Mouse (Mus musculus): ENCODE measurements around the gene Jpt2. TPM values are rescaled to one million over a fixed set of nuclear protein-coding genes. Genes with fewer than 3 reads are reported as not detected.

Jpt2 gene
- polyA plus RNA-seq, 1 experiment from 2014 or later, result 125 TPM

Other genes starting within 250 kb of the Jpt2 start
- 0.15 TPM in 2 replicates for gene Rnf151, start 242.6 kb downstream of the Jpt2 start, polyA plus RNA-seq (2014; fragmentation: Nextera tagmentation; extraction: Ambion mirVana)
- 1,745 and 1,859 TPM in 2 replicates for gene Rps2, start 242.6 kb downstream of the Jpt2 start, polyA plus RNA-seq (2014; fragmentation: Nextera tagmentation; extraction: Ambion mirVana)
- gene Ndufb10, start 236.2 kb downstream of the Jpt2 start, polyA plus RNA-seq (2014; fragmentation: Nextera tagmentation; extraction: Ambion mirVana), result 258 and 296 TPM in 2 replicates
- not detected in 2 replicates for gene Rpl3l, start 232.9 kb downstream of the Jpt2 start, polyA plus RNA-seq (2014; fragmentation: Nextera tagmentation; extraction: Ambion mirVana)
- 32.3 and 33.9 TPM in 2 replicates for gene Msrb1, start 224.0 kb downstream of the Jpt2 start, polyA plus RNA-seq (2014; fragmentation: Nextera tagmentation; extraction: Ambion mirVana)
- gene Hs3st6, start 207.7 kb downstream of the Jpt2 start, polyA plus RNA-seq (2014; fragmentation: Nextera tagmentation; extraction: Ambion mirVana), result 0.24 and 1.1 TPM in 2 replicates
- not detected in 2 replicates for gene Meiob, start 156.4 kb downstream of the Jpt2 start, polyA plus RNA-seq (2014; fragmentation: Nextera tagmentation; extraction: Ambion mirVana)
- 35.5 and 39.1 TPM in 2 replicates for gene Hagh, start 120.5 kb downstream of the Jpt2 start, polyA plus RNA-seq (2014; fragmentation: Nextera tagmentation; extraction: Ambion mirVana)
- 30.4 and 33.9 TPM in 2 replicates for gene Fahd1, start 110.3 kb downstream of the Jpt2 start, polyA plus RNA-seq (2014; fragmentation: Nextera tagmentation; extraction: Ambion mirVana)
- gene Igfals, start 94.7 kb downstream of the Jpt2 start, polyA plus RNA-seq (2014; fragmentation: Nextera tagmentation; extraction: Ambion mirVana), result 0.63 and 0.84 TPM in 2 replicates
- 58.8 and 61.9 TPM in 2 replicates for gene Nubp2, start 74.3 kb downstream of the Jpt2 start, polyA plus RNA-seq (2014; fragmentation: Nextera tagmentation; extraction: Ambion mirVana)
- gene Spsb3, start 74.0 kb downstream of the Jpt2 start, polyA plus RNA-seq (2014; fragmentation: Nextera tagmentation; extraction: Ambion mirVana), result 36.3 and 37.0 TPM in 2 replicates
- gene Eme2, start 65.6 kb downstream of the Jpt2 start, polyA plus RNA-seq (2014; fragmentation: Nextera tagmentation; extraction: Ambion mirVana), result 21.6 and 24.1 TPM in 2 replicates
- 100 and 110 TPM in 2 replicates for gene Mrps34, start 65.6 kb downstream of the Jpt2 start, polyA plus RNA-seq (2014; fragmentation: Nextera tagmentation; extraction: Ambion mirVana)
- gene Nme3, start 64.2 kb downstream of the Jpt2 start, polyA plus RNA-seq (2014; fragmentation: Nextera tagmentation; extraction: Ambion mirVana), result 86.4 and 90.7 TPM in 2 replicates
- 36.0 and 40.7 TPM in 2 replicates for gene Mapk8ip3, start 23.7 kb downstream of the Jpt2 start, polyA plus RNA-seq (2014; fragmentation: Nextera tagmentation; extraction: Ambion mirVana)
- gene Cramp1l, start 55.1 kb upstream of the Jpt2 start, polyA plus RNA-seq (2014; fragmentation: Nextera tagmentation; extraction: Ambion mirVana), result 7.1 and 8.8 TPM in 2 replicates
- gene Ift140, start 55.4 kb upstream of the Jpt2 start, polyA plus RNA-seq (2014; fragmentation: Nextera tagmentation; extraction: Ambion mirVana), result 16.3 and 16.9 TPM in 2 replicates
- gene Tmem204, start 122.9 kb upstream of the Jpt2 start, polyA plus RNA-seq (2014; fragmentation: Nextera tagmentation; extraction: Ambion mirVana), result 23.5 and 24.2 TPM in 2 replicates
- gene Telo2, start 155.3 kb upstream of the Jpt2 start, polyA plus RNA-seq (2014; fragmentation: Nextera tagmentation; extraction: Ambion mirVana), result 36.7 and 42.3 TPM in 2 replicates
- gene Ptx4, start 160.1 kb upstream of the Jpt2 start, polyA plus RNA-seq (2014; fragmentation: Nextera tagmentation; extraction: Ambion mirVana), result not detected in 2 replicates
- 20.0 and 22.0 TPM in 2 replicates for gene Clcn7, start 172.7 kb upstream of the Jpt2 start, polyA plus RNA-seq (2014; fragmentation: Nextera tagmentation; extraction: Ambion mirVana)
- gene Ccdc154, start 201.8 kb upstream of the Jpt2 start, polyA plus RNA-seq (2014; fragmentation: Nextera tagmentation; extraction: Ambion mirVana), result 0.07 TPM in 2 replicates
- gene Gm38655, start 214.8 kb upstream of the Jpt2 start, polyA plus RNA-seq (2014; fragmentation: Nextera tagmentation; extraction: Ambion mirVana), result 0.41 and 0.47 TPM in 2 replicates
- gene BC003965, start 223.9 kb upstream of the Jpt2 start, polyA plus RNA-seq (2014; fragmentation: Nextera tagmentation; extraction: Ambion mirVana), result 36.9 and 37.1 TPM in 2 replicates
- 4.8 and 6.2 TPM in 2 replicates for gene Unkl, start 227.7 kb upstream of the Jpt2 start, polyA plus RNA-seq (2014; fragmentation: Nextera tagmentation; extraction: Ambion mirVana)

All from intestine, embryonic 14.5 days (tissue).